In genomic region chr17:57085970-57086757, GRCm38 (mm10) we compare ENCODE assay signal across 12 mouse cellular contexts. TPM values are rescaled to one million over a fixed set of nuclear protein-coding genes. Genes with fewer than 3 reads are reported as not detected.
DNase-seq lines count a peak whose midpoint lies in the region; ATAC-seq and TF ChIP-seq lines count a peak whose summit lies in the region.
"Had no signal": no experiment of that assay in that cellular context is flagged by ENCODE, and none has a peak within 500 bp of the region (broad histone marks: within the 10 kb centered on the region; RNA-seq: fewer than 3 reads in every experiment).

No protein-coding gene starts in this region.

- H3K9me3 ChIP-seq in embryonic facial prominence, embryonic 10.5 days: no peaks in the 10 kb centered on the region
- no peaks in the 10 kb centered on the region for H3K9me3 ChIP-seq in hindbrain, embryonic 15.5 days
- no peaks in the 10 kb centered on the region for H3K9me3 ChIP-seq in neural tube, embryonic 15.5 days (replicated peaks)
- H3K9me3 ChIP-seq: embryonic facial prominence, embryonic 12.5 days; megakaryocyte, embryonic 14.5 days had no signal

- H3K4me2 ChIP-seq in hindbrain, embryonic 15.5 days: peak overlapping the region; percentile 66
- peak overlapping the region; percentile 69 for H3K4me2 ChIP-seq in neural tube, embryonic 15.5 days

- no peak for ATAC-seq in hindbrain, embryonic 15.5 days (ENCODE audit: low FRiP score, low read depth)
- no peak for ATAC-seq in neural tube, embryonic 15.5 days (ENCODE audit: low FRiP score)
- no peak for ATAC-seq in erythroid progenitor cell, adult 5-6 weeks (replicated peaks; ENCODE audit: low FRiP score, poor library complexity, severe bottlenecking)

- no peak overlapping the region for H3K27ac ChIP-seq in embryonic facial prominence, embryonic 10.5 days (replicated peaks)
- H3K27ac ChIP-seq in hindbrain, embryonic 15.5 days (replicated peaks): no peak overlapping the region
- H3K27ac ChIP-seq in neural tube, embryonic 15.5 days (replicated peaks): no peak overlapping the region
- H3K27ac ChIP-seq: embryonic facial prominence, embryonic 12.5 days had no signal

- peaks cover 8% of the 10 kb centered on the region; the same call in 1 of the 2 replicates for H3K4me1 ChIP-seq in embryonic facial prominence, embryonic 10.5 days
- H3K4me1 ChIP-seq in hindbrain, embryonic 15.5 days (replicated peaks): peaks cover 30% of the 10 kb centered on the region
- H3K4me1 ChIP-seq in neural tube, embryonic 15.5 days: peaks cover 40% of the 10 kb centered on the region
- no peaks in the 10 kb centered on the region; the same call in 1 of the 2 replicates for H3K4me1 ChIP-seq in lung, adult 2 months (ENCODE audit: control insufficient read depth, insufficient read depth, low read length)

- TF ChIP-seq CTCF in lung, adult 2 months (IDR thresholded peaks at IDR 0.05; ENCODE audit: insufficient read depth, low read length): no peak

- H3K27me3 ChIP-seq in embryonic facial prominence, embryonic 10.5 days (replicated peaks; ENCODE audit: low read depth, poor library complexity, severe bottlenecking): peaks cover 34% of the 10 kb centered on the region
- H3K27me3 ChIP-seq in hindbrain, embryonic 15.5 days: no peaks in the 10 kb centered on the region
- no peaks in the 10 kb centered on the region for H3K27me3 ChIP-seq in neural tube, embryonic 15.5 days (replicated peaks)
- H3K27me3 ChIP-seq: CH12.LX had no signal

- peak overlapping the region; percentile 72 for H3K9ac ChIP-seq in hindbrain, embryonic 15.5 days
- H3K9ac ChIP-seq in neural tube, embryonic 15.5 days (replicated peaks): peak overlapping the region; percentile 75

- 0 out of 2 replicates have a peak, but pooled peaks cover 6% of the 10 kb centered on the region for H3K36me3 ChIP-seq in embryonic facial prominence, embryonic 10.5 days (replicated peaks)
- peaks cover 14% of the 10 kb centered on the region for H3K36me3 ChIP-seq in hindbrain, embryonic 15.5 days
- H3K36me3 ChIP-seq in neural tube, embryonic 15.5 days: peaks cover 22% of the 10 kb centered on the region
- H3K36me3 ChIP-seq: embryonic facial prominence, embryonic 12.5 days had no signal

- TF ChIP-seq POLR2A in lung, adult 2 months (IDR thresholded peaks at IDR 0.05; ENCODE audit: borderline replicate concordance, extremely low read depth, low read depth, low read length): no peak

- H3K4me3 ChIP-seq in embryonic facial prominence, embryonic 10.5 days: peak overlapping the region; percentile 54
- peak overlapping the region; percentile 57 for H3K4me3 ChIP-seq in hindbrain, embryonic 15.5 days
- peak overlapping the region; percentile 61 for H3K4me3 ChIP-seq in neural tube, embryonic 15.5 days (replicated peaks)
- no peak overlapping the region for H3K4me3 ChIP-seq in lung, adult 2 months (replicated peaks; ENCODE audit: extremely low read depth, low read depth, low read length)

- 89% methylated on average over 11 of the region's 11 CpGs for WGBS in embryonic facial prominence, embryonic 10.5 days
- 83% methylated on average over 11 of the region's 11 CpGs for WGBS in hindbrain, embryonic 15.5 days
- WGBS in neural tube, embryonic 15.5 days: 85% methylated on average over 11 of the region's 11 CpGs
- 78% methylated on average over 11 of the region's 11 CpGs for WGBS in lung, adult 2 months

- DNase-seq in right cerebral cortex, postnatal 14 days: peak; percentile 47
- no peak for DNase-seq in right cerebral cortex, postnatal 4 days
- DNase-seq in embryonic facial prominence, embryonic 10.5 days (ENCODE audit: low spot score): no peak
- no peak for DNase-seq in right cerebral cortex, adult 18-20 months
- no peak for DNase-seq in lung, adult 2 months
- DNase-seq: kidney, adult 9 months had no signal

RNA-seq across cellular contexts. Expression of gene Tubb4a, which starts 1.4 kb away (rescaled TPM):
- 34.4 and 35.5 TPM in 2 replicates for polyA plus RNA-seq in embryonic facial prominence, embryonic 10.5 days (2016; fragmentation: Nextera tagmentation; extraction: Ambion mirVana)
- polyA plus RNA-seq in hindbrain, embryonic 15.5 days (2015; fragmentation: Nextera tagmentation; extraction: Ambion mirVana): 329 and 394 TPM in 2 replicates
- polyA plus RNA-seq in neural tube, embryonic 15.5 days (2015; fragmentation: Nextera tagmentation; extraction: Ambion mirVana): 309 and 350 TPM in 2 replicates
- total RNA-seq in erythroid progenitor cell, adult 5-6 weeks (2015; ENCODE audit: low replicate concordance): 1.4 TPM in 1 of 2 replicates, not detected in the other
- not detected in 2 replicates for total RNA-seq in erythroid progenitor cell, adult 5-6 weeks (2017; ENCODE audit: low replicate concordance)
- polyA plus RNA-seq in lung, adult 2 months (2012; rRNA removed): 34.2 and 37.7 TPM in 2 replicates

RNA-seq across cellular contexts. Expression of gene Dennd1c, which starts 7.8 kb away (rescaled TPM):
- polyA plus RNA-seq in embryonic facial prominence, embryonic 10.5 days (2016; fragmentation: Nextera tagmentation; extraction: Ambion mirVana): 2.0 and 2.8 TPM in 2 replicates
- 4.3 and 4.4 TPM in 2 replicates for polyA plus RNA-seq in hindbrain, embryonic 15.5 days (2015; fragmentation: Nextera tagmentation; extraction: Ambion mirVana)
- polyA plus RNA-seq in neural tube, embryonic 15.5 days (2015; fragmentation: Nextera tagmentation; extraction: Ambion mirVana): 5.6 and 7.7 TPM in 2 replicates
- 6.1 and 12.2 TPM in 2 replicates for total RNA-seq in erythroid progenitor cell, adult 5-6 weeks (2015; ENCODE audit: low replicate concordance)
- total RNA-seq in erythroid progenitor cell, adult 5-6 weeks (2017; ENCODE audit: low replicate concordance): 2.6 and 4.5 TPM in 2 replicates
- polyA plus RNA-seq in lung, adult 2 months (2012; rRNA removed): 12.1 and 18.1 TPM in 2 replicates

RNA-seq across cellular contexts. Expression of gene Tnfsf9, which starts 19.0 kb away (rescaled TPM):
- 8.0 and 8.8 TPM in 2 replicates for polyA plus RNA-seq in embryonic facial prominence, embryonic 10.5 days (2016; fragmentation: Nextera tagmentation; extraction: Ambion mirVana)
- polyA plus RNA-seq in hindbrain, embryonic 15.5 days (2015; fragmentation: Nextera tagmentation; extraction: Ambion mirVana): 6.6 and 8.7 TPM in 2 replicates
- 7.7 and 8.5 TPM in 2 replicates for polyA plus RNA-seq in neural tube, embryonic 15.5 days (2015; fragmentation: Nextera tagmentation; extraction: Ambion mirVana)
- not detected in 2 replicates for total RNA-seq in erythroid progenitor cell, adult 5-6 weeks (2015; ENCODE audit: low replicate concordance)
- not detected in 2 replicates for total RNA-seq in erythroid progenitor cell, adult 5-6 weeks (2017; ENCODE audit: low replicate concordance)
- polyA plus RNA-seq in lung, adult 2 months (2012; rRNA removed): 5.3 and 7.9 TPM in 2 replicates

RNA-seq across cellular contexts. Expression of gene Slc25a23, which starts 26.5 kb away (rescaled TPM):
- polyA plus RNA-seq in embryonic facial prominence, embryonic 10.5 days (2016; fragmentation: Nextera tagmentation; extraction: Ambion mirVana): 7.0 and 8.2 TPM in 2 replicates
- polyA plus RNA-seq in hindbrain, embryonic 15.5 days (2015; fragmentation: Nextera tagmentation; extraction: Ambion mirVana): 43.1 and 45.0 TPM in 2 replicates
- 42.7 and 43.7 TPM in 2 replicates for polyA plus RNA-seq in neural tube, embryonic 15.5 days (2015; fragmentation: Nextera tagmentation; extraction: Ambion mirVana)
- 2.9 and 5.4 TPM in 2 replicates for total RNA-seq in erythroid progenitor cell, adult 5-6 weeks (2015; ENCODE audit: low replicate concordance)
- total RNA-seq in erythroid progenitor cell, adult 5-6 weeks (2017; ENCODE audit: low replicate concordance): not detected in 2 replicates
- polyA plus RNA-seq in lung, adult 2 months (2012; rRNA removed): 44.0 and 51.8 TPM in 2 replicates

RNA-seq across cellular contexts. Expression of gene Crb3, which starts 27.3 kb away (rescaled TPM):
- 7.2 and 8.0 TPM in 2 replicates for polyA plus RNA-seq in embryonic facial prominence, embryonic 10.5 days (2016; fragmentation: Nextera tagmentation; extraction: Ambion mirVana)
- polyA plus RNA-seq in hindbrain, embryonic 15.5 days (2015; fragmentation: Nextera tagmentation; extraction: Ambion mirVana): 4.1 and 4.6 TPM in 2 replicates
- 1.6 and 10.2 TPM in 2 replicates for polyA plus RNA-seq in neural tube, embryonic 15.5 days (2015; fragmentation: Nextera tagmentation; extraction: Ambion mirVana)
- not detected in 2 replicates for total RNA-seq in erythroid progenitor cell, adult 5-6 weeks (2015; ENCODE audit: low replicate concordance)
- total RNA-seq in erythroid progenitor cell, adult 5-6 weeks (2017; ENCODE audit: low replicate concordance): not detected in 2 replicates
- 75.5 and 89.4 TPM in 2 replicates for polyA plus RNA-seq in lung, adult 2 months (2012; rRNA removed)
